Mouse (Mus musculus): ENCODE data around the gene Ctrb1.
"Not testable (repeated sequence)": the region's sequence is repeated elsewhere in the genome, so short reads cannot be mapped to it uniquely, and the experiment has no call there.

Ctrb1 gene

GRCm38 (mm10) chr8:111686881-111687280 is 3.9 kb downstream of the Ctrb1 start:
- DNase-seq (ENCODE audit: extremely low spot score, low read depth, low spot score) = no peak

- no peak for DNase-seq (ENCODE audit: extremely low spot score, low read depth, low spot score)
These were observed 8.3 kb downstream of the Ctrb1 start for GRCm38 (mm10) chr8:111682521-111682920.

GRCm38 (mm10) chr8:111681153-111681552 is 9.7 kb downstream of the Ctrb1 start:
- DNase-seq (ENCODE audit: extremely low spot score, low read depth, low spot score) = no peak

DNA sequence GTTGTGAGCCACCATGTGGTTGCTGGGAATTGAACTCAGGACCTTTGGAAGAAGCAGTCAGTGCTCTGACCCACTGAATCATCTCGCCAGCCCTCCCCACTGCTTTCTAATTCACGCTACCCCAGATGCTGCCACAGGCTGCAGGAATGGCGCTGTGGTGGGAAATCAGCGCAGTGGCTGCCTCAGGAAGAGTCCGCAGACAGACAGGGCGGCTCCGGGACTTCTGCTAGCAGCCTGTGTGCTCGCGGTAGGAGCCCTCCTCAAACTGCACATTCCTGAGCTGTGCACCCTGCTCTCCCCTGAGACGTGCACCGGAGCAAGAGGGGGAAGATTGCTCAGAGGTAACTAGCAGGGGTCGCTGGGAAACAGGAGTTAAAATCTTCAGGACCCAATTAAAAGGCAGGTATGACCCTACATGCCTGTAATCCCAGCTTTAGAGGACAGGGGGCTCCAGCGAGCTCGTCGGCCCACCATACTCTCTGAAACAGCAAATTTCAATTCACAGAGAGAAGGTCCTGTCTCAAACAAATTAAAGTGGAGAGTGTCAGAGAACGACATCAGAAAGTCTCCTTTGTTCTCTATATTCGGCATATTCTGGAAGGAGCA is 10.3 kb downstream of the Ctrb1 start:
- no peak for DNase-seq (ENCODE audit: extremely low spot score, low read depth, low spot score)

- no peak for DNase-seq (ENCODE audit: extremely low spot score, low read depth, low spot score)
These were observed 12.0 kb downstream of the Ctrb1 start for GRCm38 (mm10) chr8:111678848-111679247.

DNA sequence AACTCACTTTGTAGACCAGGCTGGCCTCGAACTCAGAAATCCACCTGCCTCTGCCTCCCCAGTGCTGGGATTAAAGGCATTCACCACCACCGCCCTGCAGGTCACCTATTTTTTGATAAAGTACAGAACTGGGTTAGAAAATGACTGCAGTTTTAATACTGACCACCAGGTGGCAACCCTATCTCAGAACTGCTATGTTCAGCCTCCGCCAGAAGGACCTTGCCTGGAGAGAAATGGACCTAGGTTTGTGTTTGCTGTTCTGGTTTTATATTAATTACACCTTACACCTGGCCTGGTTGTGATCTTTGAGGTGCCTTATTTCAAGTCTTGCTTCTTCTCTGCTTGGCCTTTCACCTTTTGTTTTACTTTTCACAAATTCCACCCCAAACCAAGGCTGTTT is 12.7 kb downstream of the Ctrb1 start:
- DNase-seq (ENCODE audit: extremely low spot score, low read depth, low spot score) = peak; percentile 52

- no peak for DNase-seq (ENCODE audit: extremely low spot score, low read depth, low spot score)
These were observed 14.6 kb downstream of the Ctrb1 start for GRCm38 (mm10) chr8:111676237-111676636.

DNA sequence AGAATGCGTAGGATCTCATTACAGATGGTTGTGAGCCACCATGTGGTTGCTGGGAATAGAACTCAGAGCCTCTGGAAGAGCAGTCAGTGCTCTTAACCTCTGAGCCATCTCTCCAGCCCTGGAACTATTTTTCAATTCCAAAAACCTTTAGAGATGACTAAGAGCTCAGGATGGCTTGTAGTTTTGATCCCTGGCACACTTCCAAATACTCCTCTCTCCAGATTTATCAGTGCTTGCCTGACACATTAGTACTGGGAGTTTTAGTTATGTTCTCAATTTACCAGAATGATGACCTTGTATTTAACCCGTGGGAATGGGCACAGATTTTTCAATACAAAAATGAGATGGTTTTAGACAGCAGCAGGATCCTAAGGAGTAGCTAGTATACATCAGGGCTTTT is 24.1 kb downstream of the Ctrb1 start:
- DNase-seq (ENCODE audit: extremely low spot score, low read depth, low spot score) = no peak

GRCm38 (mm10) chr8:111662473-111662872 is 28.3 kb downstream of the Ctrb1 start:
- DNase-seq (ENCODE audit: extremely low spot score, low read depth, low spot score) = no peak

DNA sequence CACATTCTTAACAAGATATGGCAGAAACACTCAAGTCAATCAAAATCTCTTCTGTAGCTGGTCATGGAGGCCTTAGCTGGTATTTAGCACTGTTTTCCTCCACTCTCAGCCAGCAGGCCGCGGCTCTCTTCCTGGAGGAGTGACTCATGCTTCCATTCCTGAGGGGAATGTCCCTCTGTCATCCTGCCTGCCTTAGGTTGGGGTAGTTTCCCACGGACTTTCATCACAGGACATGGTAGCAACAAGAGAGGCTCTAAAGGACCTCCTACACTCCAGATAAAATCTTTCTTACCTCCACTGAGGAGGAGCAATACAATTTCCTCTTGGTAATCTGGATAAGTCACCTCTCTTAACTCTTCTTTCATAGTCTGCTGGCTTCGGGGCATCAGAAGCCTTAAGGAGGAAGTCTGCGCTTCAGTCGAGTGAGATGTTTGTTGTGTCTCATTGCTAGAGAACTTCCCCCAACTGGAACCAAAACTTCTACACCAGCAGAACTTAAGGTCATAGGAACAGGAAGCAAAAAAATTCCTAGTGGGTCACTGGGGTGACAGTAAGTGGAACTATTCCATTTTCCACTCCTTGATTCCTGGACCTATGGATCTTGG is 31.9 kb downstream of the Ctrb1 start:
- DNase-seq (ENCODE audit: extremely low spot score, low read depth, low spot score) = no peak

DNA sequence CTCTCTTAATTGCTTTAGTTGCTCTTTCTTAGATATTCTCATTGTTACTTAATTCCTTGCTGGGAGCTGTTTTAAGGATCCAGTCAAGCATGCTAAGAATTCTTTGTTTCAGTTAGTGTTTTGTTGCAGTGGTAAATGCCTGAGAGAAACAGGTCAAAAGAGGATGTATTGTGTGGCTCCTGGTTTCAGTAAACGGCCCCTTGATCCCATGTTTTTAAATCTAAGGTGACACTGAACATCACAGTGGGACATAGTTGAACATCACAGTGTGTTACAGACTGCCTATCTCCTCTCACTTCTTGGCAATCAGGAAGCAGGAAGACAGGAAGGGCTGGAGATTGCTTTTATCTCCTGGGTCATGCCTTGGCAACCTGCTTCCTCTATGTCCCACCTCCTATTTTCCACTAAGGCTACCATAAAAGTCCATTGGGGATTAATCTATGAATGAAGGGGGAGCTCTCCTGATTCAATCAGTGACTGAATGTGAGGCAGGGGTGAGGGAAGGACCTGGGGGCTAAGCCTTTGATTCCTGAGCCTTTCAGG is 33.4 kb downstream of the Ctrb1 start:
- no peak for DNase-seq (ENCODE audit: extremely low spot score, low read depth, low spot score)

DNA sequence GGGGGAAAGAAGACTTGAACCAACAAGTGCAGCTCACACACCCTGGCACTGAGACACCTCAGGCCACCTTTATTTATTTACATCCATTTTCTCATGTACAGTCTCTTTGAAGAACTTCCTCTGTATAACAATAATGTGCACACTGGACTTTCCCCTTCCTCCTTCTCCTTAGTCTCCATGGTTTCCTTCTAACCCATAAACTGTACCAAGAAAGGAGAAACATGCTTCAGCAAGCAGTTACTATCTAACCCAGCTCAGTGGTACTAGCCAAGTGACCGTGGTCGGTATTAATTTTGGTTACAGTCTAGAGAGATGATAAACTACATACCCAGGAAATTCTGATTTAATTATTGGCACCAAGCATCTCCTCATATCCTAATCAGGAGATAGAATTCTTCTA is 37.3 kb downstream of the Ctrb1 start:
- no peak for DNase-seq (ENCODE audit: extremely low spot score, low read depth, low spot score)

DNA sequence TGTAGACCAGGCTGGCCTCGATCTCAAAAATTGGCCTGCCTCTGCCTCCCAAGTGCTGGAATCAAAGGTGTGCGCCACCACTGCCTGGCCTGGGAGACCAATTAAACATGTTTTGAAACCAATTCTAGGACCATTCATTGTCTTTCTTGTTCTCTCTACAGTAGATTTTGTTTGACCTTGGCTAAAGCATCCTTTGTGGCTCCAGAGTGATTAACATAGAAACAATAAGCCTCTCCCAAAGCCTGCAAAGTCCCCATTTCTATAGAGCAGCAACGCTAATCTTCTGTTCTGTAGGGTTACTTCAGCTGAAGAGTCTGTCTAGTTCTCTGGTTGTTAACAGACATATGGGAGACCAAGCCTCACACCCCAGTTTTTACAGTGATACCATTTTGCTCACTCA is 40.2 kb downstream of the Ctrb1 start:
- DNase-seq (ENCODE audit: extremely low spot score, low read depth, low spot score) = no peak

DNA sequence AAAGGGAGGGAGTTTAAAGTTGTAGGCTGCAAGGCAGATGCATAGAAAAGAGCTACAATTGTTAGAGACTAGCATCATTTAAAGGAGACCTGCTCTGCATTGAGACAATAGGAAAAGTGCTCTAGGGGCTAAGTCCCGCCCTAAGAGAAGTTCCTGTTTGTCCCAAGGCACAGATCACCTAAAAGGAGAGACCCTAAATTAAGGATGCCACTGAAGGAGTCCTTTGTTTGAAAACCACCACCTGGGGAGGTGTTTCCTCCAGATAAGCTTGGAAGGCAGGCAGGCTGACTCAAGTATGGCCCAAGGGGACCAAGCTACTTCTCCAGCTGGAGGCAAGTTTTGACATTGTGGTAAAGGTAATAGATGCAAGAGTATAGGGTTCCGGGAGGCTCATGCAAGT is 42.0 kb downstream of the Ctrb1 start:
- DNase-seq (ENCODE audit: extremely low spot score, low read depth, low spot score) = no peak

GRCm38 (mm10) chr8:111645715-111646114 is 45.1 kb downstream of the Ctrb1 start:
- no peak for DNase-seq (ENCODE audit: extremely low spot score, low read depth, low spot score)

- DNase-seq (ENCODE audit: extremely low spot score, low read depth, low spot score) = not testable (repeated sequence)
These were observed 46.3 kb downstream of the Ctrb1 start for GRCm38 (mm10) chr8:111644286-111645051.

DNA sequence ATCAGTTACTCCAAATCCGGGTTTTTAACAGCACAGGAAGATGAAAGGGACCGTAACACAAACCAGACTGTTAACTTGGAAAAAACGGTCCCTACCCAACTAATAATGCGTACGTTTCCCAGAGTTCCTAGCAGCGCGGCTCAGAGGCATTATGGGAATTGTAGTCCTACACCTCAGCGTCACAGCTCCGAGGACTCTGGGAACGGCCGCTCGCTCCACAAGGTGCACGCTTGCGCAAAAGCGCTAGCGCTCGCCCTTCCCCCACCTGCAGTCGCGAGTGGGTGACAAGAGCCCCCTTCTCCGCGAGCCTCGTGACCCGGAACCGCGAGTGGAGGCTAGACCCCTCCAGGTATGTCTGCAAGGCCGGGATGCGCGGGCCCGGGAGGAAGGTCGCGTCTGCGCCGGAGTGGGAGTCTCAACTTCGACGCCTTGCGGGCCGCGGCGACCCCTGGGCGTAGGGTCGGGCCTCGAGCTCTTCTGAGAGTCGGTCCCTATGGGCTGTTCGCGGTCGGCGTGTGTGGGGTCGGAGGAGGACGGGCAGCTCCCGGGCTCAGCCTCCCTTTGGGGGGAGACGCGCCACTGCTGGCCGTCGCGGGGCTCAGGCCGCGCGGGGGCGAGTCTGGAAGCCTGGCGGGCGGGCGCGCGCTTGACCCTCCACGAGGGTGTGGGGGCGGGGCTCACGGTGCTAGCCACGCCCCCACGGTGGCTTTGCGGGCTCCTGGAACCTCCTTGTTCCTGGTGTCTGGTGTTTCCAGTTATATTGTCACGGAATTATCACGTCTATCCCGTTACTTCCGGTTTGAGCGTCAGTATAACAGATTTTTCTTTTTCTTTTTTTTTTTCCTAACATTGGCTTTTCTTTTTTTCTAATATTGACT is 47.3 kb downstream of the Ctrb1 start, which contains the start of gene Zfp1:
Gene Zfp1, plus strand, starts transcription at position 138 of the 878 bp plus-strand sequence.
- peak; percentile 91 for DNase-seq (ENCODE audit: extremely low spot score, low read depth, low spot score)

DNA sequence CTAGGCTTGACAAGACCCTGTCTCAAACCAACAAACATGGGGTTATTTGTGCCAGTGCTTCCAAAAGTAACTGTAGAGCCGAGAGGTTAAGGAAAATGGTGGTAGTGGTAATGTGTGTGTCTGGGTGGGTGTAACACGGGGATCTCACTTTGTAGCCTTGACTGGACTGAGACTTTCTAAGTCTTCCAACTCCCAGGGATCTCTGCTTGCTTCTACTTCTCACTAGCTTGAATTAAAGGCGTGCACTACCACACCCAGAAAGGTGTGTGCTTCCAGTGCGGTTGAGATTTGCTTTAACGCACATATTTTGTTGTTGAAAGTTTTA is 47.9 kb downstream of the Ctrb1 start:
- DNase-seq (ENCODE audit: extremely low spot score, low read depth, low spot score) = no peak

- no peak for DNase-seq (ENCODE audit: extremely low spot score, low read depth, low spot score)
These were observed 48.3 kb downstream of the Ctrb1 start for GRCm38 (mm10) chr8:111642496-111642895.

DNA sequence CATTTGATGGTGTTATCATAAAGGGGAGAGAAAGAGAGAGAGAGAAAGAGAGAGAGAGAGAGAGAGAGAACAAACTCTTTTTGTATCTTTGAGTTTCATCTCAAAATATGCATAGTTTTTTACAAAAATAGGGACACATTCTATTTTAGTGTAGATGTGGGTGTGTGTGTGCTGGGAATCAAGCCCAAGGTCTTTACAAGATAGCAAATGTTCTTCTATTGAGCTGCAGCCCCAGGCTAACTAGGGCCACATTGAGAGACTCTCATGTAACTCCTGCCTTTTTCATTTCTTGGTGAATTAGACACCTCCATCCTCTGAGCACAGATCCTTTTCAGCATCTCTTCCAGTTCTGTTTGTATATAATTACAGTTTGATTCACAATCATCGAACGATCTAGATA is 49.7 kb downstream of the Ctrb1 start:
- DNase-seq (ENCODE audit: extremely low spot score, low read depth, low spot score) = no peak

DNA sequence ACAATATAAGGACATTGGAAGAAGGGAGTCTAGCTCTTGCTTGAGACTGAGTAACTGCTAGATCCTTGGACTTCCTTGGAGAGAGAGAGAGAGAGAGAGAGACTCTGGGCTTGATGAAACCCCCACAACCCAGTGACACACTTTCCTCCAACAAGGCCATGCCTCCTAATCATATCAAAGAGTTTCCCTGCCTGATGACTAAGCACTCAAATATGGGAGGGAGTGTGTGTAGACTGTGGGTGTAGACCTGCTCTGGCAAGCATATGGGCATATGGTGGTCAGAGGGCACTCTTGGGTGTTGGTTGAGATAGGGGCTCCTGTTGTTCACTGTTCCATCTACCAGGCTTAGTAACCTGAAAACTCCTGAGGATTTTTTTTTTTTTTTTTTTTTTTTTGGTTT is 52.7 kb downstream of the Ctrb1 start:
- no peak for DNase-seq (ENCODE audit: extremely low spot score, low read depth, low spot score)

Data from hindlimb bud, embryonic 11.5 days (tissue).